Mouse (Mus musculus): ENCODE results near the gene Igsf1. TPM values are rescaled to one million over a fixed set of nuclear protein-coding genes. Genes with fewer than 3 reads are reported as not detected.

The Igsf1 gene
- polyA plus RNA-seq (2014; fragmentation: Illumina TruSeq; extraction: RNeasy Lipid Tissue Mini Kit (QIAGEN cat#74804); ENCODE audit: insufficient read depth, low read depth, low replicate concordance), result 0.70 TPM

DNA sequence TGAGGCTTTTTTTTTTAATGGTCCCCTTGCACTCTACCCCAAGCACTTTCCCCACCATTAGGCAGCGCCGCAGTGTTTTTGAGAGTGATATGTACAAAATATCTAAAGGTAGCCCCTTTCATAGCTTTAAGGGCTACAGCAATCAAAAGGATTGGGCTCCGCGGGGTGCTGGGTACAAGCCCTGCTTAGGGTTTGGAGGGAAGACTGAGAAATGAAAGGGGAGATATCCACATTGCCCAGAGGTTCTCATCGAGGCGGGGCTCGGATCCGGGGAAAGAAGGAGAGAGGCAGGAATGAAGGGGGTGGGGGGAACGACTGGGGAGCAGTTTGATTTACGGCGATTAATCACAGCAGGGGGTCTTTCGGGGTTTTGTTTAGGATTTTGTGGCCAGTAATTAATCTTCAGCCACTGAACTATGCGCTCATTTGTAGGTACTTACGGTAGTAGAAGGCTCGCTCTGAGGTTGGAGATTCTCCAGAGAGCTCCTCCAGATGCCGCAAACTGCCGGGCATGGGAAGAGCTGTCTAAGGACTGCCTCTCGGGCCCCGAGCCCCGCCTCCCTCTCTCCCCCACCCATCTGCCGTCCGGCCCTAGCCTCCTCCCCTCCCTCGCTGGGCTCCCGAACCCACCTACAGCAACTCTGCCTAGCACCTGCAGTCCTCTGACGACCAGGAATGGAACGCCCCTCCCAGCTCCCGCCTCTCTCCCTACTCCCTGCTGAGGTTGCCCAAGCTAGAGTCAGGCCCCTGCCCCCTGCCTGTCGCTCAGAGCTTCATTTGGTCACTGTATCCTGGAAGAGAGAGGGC lies at the start of gene Igsf1:
TSS of gene Igsf1 (minus strand) at position 537 of the 807 bp plus-strand sequence.

DNA sequence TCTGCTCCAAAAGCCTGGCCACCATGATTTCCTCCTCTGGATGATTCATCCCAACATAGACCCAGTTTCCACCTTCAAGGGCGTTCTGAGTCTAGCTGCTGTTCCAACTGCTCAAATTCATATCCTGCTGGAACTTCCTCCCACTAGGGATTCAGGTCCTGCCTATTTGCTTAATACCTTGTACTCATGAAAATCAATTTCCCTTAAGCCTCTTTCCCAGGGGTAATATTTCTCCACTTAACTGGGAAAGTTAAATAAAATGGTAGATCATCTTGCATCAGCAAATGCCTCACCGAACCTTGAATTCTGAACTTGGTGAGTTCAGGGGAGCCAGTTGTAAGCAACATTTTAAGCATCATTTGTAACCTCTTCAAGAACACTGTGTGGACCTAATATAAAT lies 62.6 kb downstream of the Igsf1 start, which contains the start of gene Olfr1321:
TSS of gene Olfr1321 (minus strand) at position 101 of the 400 bp plus-strand sequence.

Other genes with a start within 250 kb of the Igsf1 start
- gene Olfr1320, start 125.4 kb downstream of the Igsf1 start, polyA plus RNA-seq (2014; fragmentation: Illumina TruSeq; extraction: RNeasy Lipid Tissue Mini Kit (QIAGEN cat#74804); ENCODE audit: insufficient read depth, low read depth, low replicate concordance), result not detected
- not detected for gene Olfr1321, start 62.7 kb downstream of the Igsf1 start, polyA plus RNA-seq (2014; fragmentation: Illumina TruSeq; extraction: RNeasy Lipid Tissue Mini Kit (QIAGEN cat#74804); ENCODE audit: insufficient read depth, low read depth, low replicate concordance)
- not detected for gene Olfr1322, start 93.7 kb upstream of the Igsf1 start, polyA plus RNA-seq (2014; fragmentation: Illumina TruSeq; extraction: RNeasy Lipid Tissue Mini Kit (QIAGEN cat#74804); ENCODE audit: insufficient read depth, low read depth, low replicate concordance)
- gene Olfr1323, start 221.6 kb upstream of the Igsf1 start, polyA plus RNA-seq (2014; fragmentation: Illumina TruSeq; extraction: RNeasy Lipid Tissue Mini Kit (QIAGEN cat#74804); ENCODE audit: insufficient read depth, low read depth, low replicate concordance), result not detected